Mouse (Mus musculus) testis, adult 2 months (tissue): ENCODE measurements around the gene Gm12830.

Experiments used
- CTCF ChIP-seq: fragments of 200-500 bp; IDR thresholded peaks from 2 replicates; pipeline ENCODE4 v1.5.1; 2012; ENCODE audit warnings: low read depth, mild to moderate bottlenecking, inconsistent platforms, low read length, moderate library complexity; ENCODE audit not compliant: control insufficient read depth, insufficient read depth, insufficient replicate concordance
- POLR2A ChIP-seq: fragments of 200-500 bp; IDR thresholded peaks from 2 replicates; pipeline ENCODE4 v1.6.1; 2012; ENCODE audit warnings: low read depth, mild to moderate bottlenecking, inconsistent platforms, low read length, moderate library complexity; ENCODE audit not compliant: control insufficient read depth

GRCm38 (mm10) chr4:114858426-114858825 is 36.9 kb downstream of the Gm12830 start:
- TF ChIP-seq CTCF, result no peak
- no peak for TF ChIP-seq POLR2A
